ENCODE assay signal across 20 mouse cellular contexts in genomic region chr5:38084616-38085015, GRCm38 (mm10). TPM values are rescaled to one million over a fixed set of nuclear protein-coding genes. Genes with fewer than 3 reads are reported as not detected.
DNase-seq lines count a peak whose midpoint lies in the region; ATAC-seq and TF ChIP-seq lines count a peak whose summit lies in the region.
"Had no signal": no experiment of that assay in that cellular context is flagged by ENCODE, and none has a peak within 500 bp of the region (broad histone marks: within the 10 kb centered on the region; RNA-seq: fewer than 3 reads in every experiment).

No protein-coding gene starts in this region.

- peaks cover 46% of the 10 kb centered on the region for H3K4me1 ChIP-seq in embryonic facial prominence, embryonic 13.5 days

- H3K9ac ChIP-seq in embryonic facial prominence, embryonic 13.5 days = peak overlapping the region; percentile 63
- H3K9ac ChIP-seq: forebrain, postnatal 0 days; heart, embryonic 13.5 days; liver, embryonic 12.5 days; neural tube, embryonic 12.5 days had no signal

- no peak for TF ChIP-seq CTCF in layer of hippocampus, adult 2 months (conservative IDR thresholded peaks at IDR 0.05)

- WGBS in embryonic facial prominence, embryonic 13.5 days = 12% methylated on average over 8 of the region's 8 CpGs

- H3K36me3 ChIP-seq in embryonic facial prominence, embryonic 13.5 days = no peaks in the 10 kb centered on the region
- H3K36me3 ChIP-seq: heart, embryonic 13.5 days; liver, embryonic 12.5 days; neural tube, embryonic 12.5 days had no signal

- H3K27me3 ChIP-seq in embryonic facial prominence, embryonic 13.5 days = no peaks in the 10 kb centered on the region
- H3K27me3 ChIP-seq: heart, embryonic 13.5 days; liver, embryonic 12.5 days; neural tube, embryonic 12.5 days had no signal

- no peak for DNase-seq in layer of hippocampus, adult 2 months (ENCODE audit: low spot score in 2 of 2)
- DNase-seq in layer of hippocampus, adult 8-10 months (ENCODE audit: low spot score in 2 of 2) = no peak
- peak; percentile 26 for DNase-seq in retina, postnatal 1 day
- DNase-seq in retina, embryonic 14.5 days (ENCODE audit: low spot score) = no peak
- peak; percentile 53 for DNase-seq in mesoderm, embryonic 11.5 days (ENCODE audit: low read depth, low spot score)
- DNase-seq in thymus, postnatal 36 days = no peak
- no peak for DNase-seq in spleen, adult 18-20 months
- DNase-seq: B cell, adult 2 months; cerebellum, adult 9-11 months; forebrain, postnatal 0 days; gastrocnemius, adult 2 months; kidney, adult 18-20 months; kidney, postnatal 10 days; lung, adult 2 months; lung, postnatal 4 days; thymus, postnatal 25 days had no signal

- 0 out of 2 replicates have a peak overlapping the region, but pooled peaks have one; percentile 29 for H3K27ac ChIP-seq in layer of hippocampus, adult 2 months
- H3K27ac ChIP-seq in embryonic facial prominence, embryonic 13.5 days = peak overlapping the region; percentile 82
- H3K27ac ChIP-seq: gastrocnemius, adult 2 months; heart, embryonic 13.5 days; liver, embryonic 12.5 days; neural tube, embryonic 12.5 days had no signal

- H3K4me2 ChIP-seq in embryonic facial prominence, embryonic 13.5 days = peak overlapping the region; percentile 44
- H3K4me2 ChIP-seq: heart, embryonic 13.5 days; liver, embryonic 12.5 days; neural tube, embryonic 12.5 days had no signal

- ATAC-seq in embryonic facial prominence, embryonic 13.5 days (ENCODE audit: insufficient number of reproducible peaks, insufficient read depth, low FRiP score, low TSS enrichment, low read depth) = no peak
- ATAC-seq: forebrain, postnatal 0 days; liver, embryonic 12.5 days had no signal

- no peaks in the 10 kb centered on the region for H3K9me3 ChIP-seq in embryonic facial prominence, embryonic 13.5 days
- H3K9me3 ChIP-seq: heart, embryonic 13.5 days; liver, embryonic 12.5 days; neural tube, embryonic 12.5 days had no signal

- H3K4me3 ChIP-seq in layer of hippocampus, adult 2 months = no peak overlapping the region
- no peak overlapping the region for H3K4me3 ChIP-seq in embryonic facial prominence, embryonic 13.5 days
- H3K4me3 ChIP-seq: gastrocnemius, adult 2 months; heart, embryonic 13.5 days; liver, embryonic 12.5 days; neural tube, embryonic 12.5 days had no signal

RNA-seq across cellular contexts. Expression of gene Stx18, which starts 46.1 kb away (rescaled TPM):
- total RNA-seq in layer of hippocampus, adult 2 months (2021) = 10 to 100 TPM; 35.8 to 36.1 TPM
- 10 to 100 TPM; 33.8 to 42.2 (median 38.1) TPM for total RNA-seq in layer of hippocampus, adult 8-10 months (2022)
- polyA plus RNA-seq in embryonic facial prominence, embryonic 13.5 days (2015; fragmentation: Nextera tagmentation; extraction: Ambion mirVana) = 61.7 and 67.5 TPM in 2 replicates

Comparison
In these comparisons a context has a peak if more than half of its experiments do, and no peak if none do; other contexts are left out.
1. DNase-seq: peak in retina, postnatal 1 day (single experiment) and mesoderm, embryonic 11.5 days (single experiment); none in layer of hippocampus, adult 2 months (0 of 2), layer of hippocampus, adult 8-10 months (0 of 2), retina, embryonic 14.5 days (single experiment), thymus, postnatal 36 days (0 of 2) and spleen, adult 18-20 months (0 of 2).